Mouse (Mus musculus) limb, embryonic 15.5 days (tissue): ENCODE measurements around the gene Adam21. TPM values are rescaled to one million over a fixed set of nuclear protein-coding genes. Genes with fewer than 3 reads are reported as not detected.

Source experiments
- ATAC-seq: fragments of 200-750 bp; cut with Nextera tagmentation; 2 replicates; pipeline ENCODE4 v1.8.0; 2017; ENCODE audit warnings: low read depth, moderate TSS enrichment; ENCODE audit not compliant: insufficient number of reproducible peaks, low FRiP score, low TSS enrichment
- H3K27ac ChIP-seq: fragments of 300-500 bp; sonication (generic); 2 replicates; pipeline ENCODE4 v1.5.1; 2015; ENCODE audit warnings: moderate library complexity, mild to moderate bottlenecking, inconsistent platforms
- H3K27me3 ChIP-seq: fragments of 300-500 bp; sonication (generic); 2 replicates; pipeline ENCODE4 v1.6.1; 2015; ENCODE audit warnings: inconsistent platforms
- H3K36me3 ChIP-seq: fragments of 300-500 bp; sonication (generic); 2 replicates; pipeline ENCODE4 v1.6.1; 2015; ENCODE audit warnings: inconsistent platforms
- H3K4me1 ChIP-seq: fragments of 300-500 bp; sonication (generic); 2 replicates; pipeline ENCODE4 v1.6.1; 2015; ENCODE audit warnings: inconsistent platforms
- H3K4me2 ChIP-seq: fragments of 300-500 bp; sonication (generic); 2 replicates; pipeline ENCODE4 v1.6.1; 2015; ENCODE audit warnings: mild to moderate bottlenecking, inconsistent platforms
- H3K4me3 ChIP-seq: fragments of 300-500 bp; sonication (generic); 2 replicates; pipeline ENCODE4 v1.5.1; 2015; ENCODE audit warnings: mild to moderate bottlenecking, inconsistent platforms
- H3K9ac ChIP-seq: fragments of 300-500 bp; sonication (generic); 2 replicates; pipeline ENCODE4 v1.6.1; 2015; ENCODE audit warnings: inconsistent platforms
- H3K9me3 ChIP-seq: fragments of 300-500 bp; sonication (generic); 2 replicates; pipeline ENCODE4 v1.6.1; 2016; ENCODE audit warnings: inconsistent platforms
- WGBS: fragments of 180-500 bp; shearing (Covaris S2); methylation state at CpG from one replicate; pipeline ENCODE4 v1.1.7; 2015; 5-methylcytosine and 5-hydroxymethylcytosine counted together
- polyA plus RNA-seq: library from polyadenylated mRNA; unstranded; fragments of >200 nt; fragmentation: Nextera tagmentation; extraction: Ambion mirVana; gene quantifications from 2 replicates; pipeline ENCODE4 v1.2.1, GENCODE M21; 2015

Gene Adam21
- polyA plus RNA-seq: 0.28 and 0.30 TPM in 2 replicates

GRCm38 (mm10) chr12:81568374-81568773 lies at the start of gene Adam21:
Adam21 (minus strand) TSS chr12:81568474.
- 92% methylated on average over 1 of the region's 1 CpGs for WGBS
- Histone ChIP-seq H3K9me3 (no peaks in the 10 kb centered on the region), H3K27me3 (no peaks in the 10 kb centered on the region), H3K36me3 (peaks cover 15% of the 10 kb centered on the region), H3K27ac (no peak within 1 kb of the TSS), H3K4me2 (no peak within 1 kb of the TSS), H3K4me3 (no peak within 1 kb of the TSS), H3K4me1 (no peaks in the 10 kb centered on the region), H3K9ac (no peak within 1 kb of the TSS)
- ATAC-seq: no peak

GRCm38 (mm10) chr12:81616980-81617379 lies 48.7 kb upstream of the Adam21 start:
- ATAC-seq: no peak
- Histone ChIP-seq H3K4me3 (no peak overlapping the region), H3K9ac (no peak overlapping the region), H3K27me3 (no peaks in the 10 kb centered on the region), H3K9me3 (no peaks in the 10 kb centered on the region), H3K4me1 (no peaks in the 10 kb centered on the region), H3K36me3 (no peaks in the 10 kb centered on the region), H3K4me2 (no peak overlapping the region), H3K27ac (no peak overlapping the region)
- WGBS: 61% methylated on average over 7 of the region's 7 CpGs

GRCm38 (mm10) chr12:81615807-81616206 lies 47.5 kb upstream of the Adam21 start:
- no peak overlapping the region for H3K27ac ChIP-seq
- no peak for ATAC-seq
- WGBS: 77% methylated on average over 6 of the region's 6 CpGs
- H3K36me3 ChIP-seq: no peaks in the 10 kb centered on the region
- H3K4me2 ChIP-seq: no peak overlapping the region
- H3K9me3 ChIP-seq: no peaks in the 10 kb centered on the region
- no peaks in the 10 kb centered on the region for H3K4me1 ChIP-seq
- H3K27me3 ChIP-seq: 0 out of 2 replicates have a peak, but pooled peaks cover 3% of the 10 kb centered on the region
- no peak overlapping the region for H3K4me3 ChIP-seq
- H3K9ac ChIP-seq: no peak overlapping the region

GRCm38 (mm10) chr12:81609445-81609844 lies 41.2 kb upstream of the Adam21 start:
- Histone ChIP-seq H3K4me3 (no peak overlapping the region), H3K9me3 (no peaks in the 10 kb centered on the region), H3K9ac (no peak overlapping the region), H3K27ac (no peak overlapping the region), H3K4me2 (no peak overlapping the region), H3K4me1 (no peaks in the 10 kb centered on the region), H3K36me3 (no peaks in the 10 kb centered on the region), H3K27me3 (0 out of 2 replicates have a peak, but pooled peaks cover 3% of the 10 kb centered on the region)
- no peak for ATAC-seq

- no peaks in the 10 kb centered on the region for H3K4me1 ChIP-seq
- no peak overlapping the region for H3K4me2 ChIP-seq
- H3K4me3 ChIP-seq: no peak overlapping the region
- no peak overlapping the region for H3K27ac ChIP-seq
- peaks cover 3% of the 10 kb centered on the region; the same call in 1 of the 2 replicates for H3K27me3 ChIP-seq
- H3K9me3 ChIP-seq: no peaks in the 10 kb centered on the region
- 52% methylated on average over 5 of the region's 5 CpGs for WGBS
- no peak overlapping the region for H3K9ac ChIP-seq
- H3K36me3 ChIP-seq: no peaks in the 10 kb centered on the region
- ATAC-seq: no peak
Measured at GRCm38 (mm10) chr12:81604995-81605784, 36.9 kb upstream of the Adam21 start.

- H3K27me3 ChIP-seq: 0 out of 2 replicates have a peak, but pooled peaks cover 4% of the 10 kb centered on the region
- peaks cover 3% of the 10 kb centered on the region; the same call in 1 of the 2 replicates for H3K4me1 ChIP-seq
- H3K4me3 ChIP-seq: no peak overlapping the region
- no peak overlapping the region for H3K27ac ChIP-seq
- 77% methylated on average over 8 of the region's 8 CpGs for WGBS
- no peak overlapping the region for H3K9ac ChIP-seq
- ATAC-seq: no peak
- H3K4me2 ChIP-seq: no peak overlapping the region
- no peaks in the 10 kb centered on the region for H3K36me3 ChIP-seq
- no peaks in the 10 kb centered on the region for H3K9me3 ChIP-seq
Measured at GRCm38 (mm10) chr12:81596547-81597262, 28.4 kb upstream of the Adam21 start.

- peak; percentile 98 for ATAC-seq
- 3% methylated on average over 36 of the region's 36 CpGs for WGBS
- Histone ChIP-seq H3K9ac (peak within 1 kb of the TSS; percentile 44), H3K4me3 (peak within 1 kb of the TSS; percentile 62), H3K9me3 (no peaks in the 10 kb centered on the region), H3K4me2 (peak within 1 kb of the TSS; percentile 50), H3K36me3 (peaks cover 9% of the 10 kb centered on the region), H3K27ac (peak within 1 kb of the TSS; percentile 68), H3K27me3 (no peaks in the 10 kb centered on the region), H3K4me1 (peaks cover 3% of the 10 kb centered on the region; the same call in 1 of the 2 replicates)
Measured at GRCm38 (mm10) chr12:81594902-81595671, 26.8 kb upstream of the Adam21 start, which contains the start of gene Med6. Med6 (minus strand) TSS chr12:81595008.

- Histone ChIP-seq H3K4me3 (no peak overlapping the region), H3K36me3 (peaks cover 12% of the 10 kb centered on the region), H3K9ac (no peak overlapping the region), H3K9me3 (no peaks in the 10 kb centered on the region), H3K4me2 (no peak overlapping the region), H3K27me3 (no peaks in the 10 kb centered on the region), H3K27ac (no peak overlapping the region), H3K4me1 (no peaks in the 10 kb centered on the region)
- no peak for ATAC-seq
- WGBS: 90% methylated on average over 5 of the region's 5 CpGs
Measured at GRCm38 (mm10) chr12:81567931-81568330, 343 bp downstream of the Adam21 start.

- Histone ChIP-seq H3K4me2 (no peak overlapping the region), H3K9ac (no peak overlapping the region), H3K4me1 (no peaks in the 10 kb centered on the region), H3K36me3 (no peaks in the 10 kb centered on the region), H3K4me3 (no peak overlapping the region), H3K9me3 (no peaks in the 10 kb centered on the region), H3K27me3 (no peaks in the 10 kb centered on the region), H3K27ac (no peak overlapping the region)
- WGBS: 92% methylated on average over 3 of the region's 3 CpGs
- no peak for ATAC-seq
Measured at GRCm38 (mm10) chr12:81564173-81564572, 4.1 kb downstream of the Adam21 start.

- H3K4me3 ChIP-seq: no peak overlapping the region
- no peak overlapping the region for H3K27ac ChIP-seq
- 82% methylated on average over 3 of the region's 3 CpGs for WGBS
- no peak overlapping the region for H3K9ac ChIP-seq
- H3K4me1 ChIP-seq: no peaks in the 10 kb centered on the region
- no peaks in the 10 kb centered on the region for H3K27me3 ChIP-seq
- no peak overlapping the region for H3K4me2 ChIP-seq
- H3K9me3 ChIP-seq: no peaks in the 10 kb centered on the region
- no peak for ATAC-seq
- H3K36me3 ChIP-seq: no peaks in the 10 kb centered on the region
Measured at GRCm38 (mm10) chr12:81549286-81549685, 19.0 kb downstream of the Adam21 start.

- H3K4me2 ChIP-seq: no peak overlapping the region
- H3K4me1 ChIP-seq: no peaks in the 10 kb centered on the region
- no peak overlapping the region for H3K27ac ChIP-seq
- H3K36me3 ChIP-seq: no peaks in the 10 kb centered on the region
- ATAC-seq: no peak
- no peak overlapping the region for H3K9ac ChIP-seq
- no peaks in the 10 kb centered on the region for H3K9me3 ChIP-seq
- WGBS: 66% methylated on average over 4 of the region's 4 CpGs
- H3K27me3 ChIP-seq: no peaks in the 10 kb centered on the region
- no peak overlapping the region for H3K4me3 ChIP-seq
Measured at GRCm38 (mm10) chr12:81547163-81547562, 21.1 kb downstream of the Adam21 start.
